Mouse (Mus musculus): ENCODE measurements around the gene Spef2.
"Not testable (repeated sequence)": the region's sequence is repeated elsewhere in the genome, so short reads cannot be mapped to it uniquely, and the experiment has no call there.

Spef2 gene

DNA sequence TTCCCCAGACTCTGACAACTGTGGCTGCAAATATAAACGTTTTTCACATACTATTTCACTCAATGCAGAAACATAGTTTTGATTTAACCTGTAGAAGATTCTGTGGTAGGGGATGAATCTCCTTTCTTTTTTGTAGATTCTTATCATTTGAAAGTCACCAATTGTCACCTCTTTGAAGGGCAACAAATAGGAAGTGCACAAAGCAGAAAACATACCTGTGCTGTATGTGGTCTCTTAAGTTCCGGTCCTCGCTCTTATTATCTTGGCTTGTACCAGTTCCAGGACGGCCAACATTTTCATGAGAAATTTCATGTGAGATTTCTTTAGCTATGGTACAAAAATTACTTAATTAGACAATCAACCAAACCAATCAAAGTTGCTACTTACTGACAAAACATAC is 80.1 kb downstream of the Spef2 start:
- no peak for DNase-seq (ENCODE audit: low spot score)

DNA sequence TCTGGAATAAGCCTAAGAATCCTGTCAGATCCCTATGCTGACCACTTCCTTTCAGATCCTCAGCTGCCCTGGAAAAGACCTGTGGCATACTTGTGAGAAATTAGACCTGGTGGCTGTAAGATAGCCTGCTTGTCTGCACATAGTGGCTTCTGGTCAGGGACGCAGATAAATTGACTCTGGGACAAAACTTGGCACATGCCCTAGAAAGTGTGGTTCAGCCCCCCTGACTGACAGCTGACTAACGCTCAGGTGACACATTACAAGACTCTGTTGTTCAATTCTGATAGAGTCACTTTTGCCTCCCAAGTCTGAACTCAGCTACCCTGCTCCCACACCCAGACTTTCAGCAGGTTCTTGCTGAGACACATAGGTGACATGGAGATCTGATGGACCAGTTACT is 83.7 kb downstream of the Spef2 start:
- not testable (repeated sequence) for DNase-seq (ENCODE audit: low spot score)

- no peak for DNase-seq (ENCODE audit: low spot score)
Observed at GRCm38 (mm10) chr15:9661215-9661614, 87.5 kb downstream of the Spef2 start.

GRCm38 (mm10) chr15:9634471-9634870 is 114.2 kb downstream of the Spef2 start:
- no peak for DNase-seq (ENCODE audit: low spot score)

GRCm38 (mm10) chr15:9631657-9632056 is 117.0 kb downstream of the Spef2 start:
- no peak for DNase-seq (ENCODE audit: low spot score)

DNA sequence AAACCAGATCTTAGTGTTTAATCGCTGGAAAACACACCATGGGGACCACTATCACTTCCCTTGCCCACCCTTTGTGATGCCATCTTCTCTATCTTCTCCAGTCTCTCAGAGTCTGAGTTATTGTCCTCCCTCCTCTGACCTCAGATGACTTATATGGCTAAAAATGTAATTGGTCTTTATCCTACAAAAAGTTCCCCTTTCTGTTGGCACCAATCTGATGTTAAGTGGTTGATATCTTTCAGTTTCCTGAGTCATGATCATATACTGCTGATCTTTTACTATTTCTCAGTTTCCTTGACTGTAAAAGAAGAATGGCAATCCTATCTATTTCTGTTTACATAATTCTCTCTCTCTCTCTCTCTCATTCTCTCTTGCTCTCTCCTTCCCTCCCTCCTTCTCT is 119.0 kb downstream of the Spef2 start:
- DNase-seq (ENCODE audit: low spot score), result no peak

DNA sequence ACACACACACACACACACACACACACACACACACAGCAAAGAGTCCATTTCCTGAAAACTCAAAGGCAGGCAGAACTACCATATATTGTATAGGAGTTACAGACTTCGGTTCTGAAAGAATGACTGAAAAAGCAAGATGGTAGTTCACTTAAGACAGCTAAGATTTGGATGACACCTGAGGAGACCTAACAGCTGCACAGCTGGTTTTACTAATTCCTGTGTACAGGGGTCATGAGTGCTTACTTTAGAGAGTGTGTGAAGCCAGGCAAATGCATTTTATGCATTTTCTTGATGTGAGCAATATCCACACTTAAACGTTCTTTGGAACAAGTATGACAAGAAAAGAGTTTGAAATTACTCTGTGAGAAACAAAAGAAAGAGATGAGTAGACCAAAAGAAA is 124.0 kb downstream of the Spef2 start:
- DNase-seq (ENCODE audit: low spot score), result no peak

DNA sequence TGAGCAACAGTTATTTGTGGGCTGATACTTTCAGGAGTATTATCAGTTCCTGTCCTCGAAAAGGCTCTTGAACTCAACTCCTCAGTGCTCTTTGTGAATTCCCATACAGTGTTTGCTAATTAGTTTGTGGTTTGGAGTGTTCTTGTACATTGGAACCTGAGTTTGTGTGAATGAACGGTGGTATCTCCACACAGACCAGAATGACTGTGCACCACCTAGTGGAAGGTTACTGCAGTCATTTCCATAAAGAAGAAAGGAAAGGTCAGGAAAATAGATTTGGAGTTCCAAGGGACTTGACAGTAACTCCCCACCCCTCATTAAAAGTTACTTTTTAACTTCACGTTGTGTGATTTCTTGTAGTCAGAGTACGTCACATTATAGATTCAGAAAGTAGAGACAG is 140.5 kb downstream of the Spef2 start:
- no peak for DNase-seq (ENCODE audit: low spot score)

DNA sequence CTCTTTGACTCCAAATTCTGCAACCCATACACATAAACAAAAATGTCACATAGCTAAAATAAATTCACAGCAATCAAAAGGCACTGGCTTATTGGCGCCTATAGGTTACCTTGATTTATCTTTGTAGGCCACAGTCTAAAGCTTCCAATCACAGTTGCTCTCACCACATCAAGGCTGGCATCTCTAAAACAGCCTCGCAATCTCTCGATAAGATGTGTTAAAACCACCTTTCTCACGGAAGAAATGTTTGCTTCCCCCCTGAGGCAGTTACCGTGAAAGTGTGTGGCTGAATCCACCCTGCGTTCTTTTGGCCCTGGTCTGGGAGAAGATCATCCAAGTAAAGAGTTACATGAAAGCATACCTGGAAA is 148.6 kb downstream of the Spef2 start:
- DNase-seq (ENCODE audit: low spot score), result no peak

GRCm38 (mm10) chr15:9599382-9600087 is 149.1 kb downstream of the Spef2 start:
- DNase-seq (ENCODE audit: low spot score), result no peak

DNA sequence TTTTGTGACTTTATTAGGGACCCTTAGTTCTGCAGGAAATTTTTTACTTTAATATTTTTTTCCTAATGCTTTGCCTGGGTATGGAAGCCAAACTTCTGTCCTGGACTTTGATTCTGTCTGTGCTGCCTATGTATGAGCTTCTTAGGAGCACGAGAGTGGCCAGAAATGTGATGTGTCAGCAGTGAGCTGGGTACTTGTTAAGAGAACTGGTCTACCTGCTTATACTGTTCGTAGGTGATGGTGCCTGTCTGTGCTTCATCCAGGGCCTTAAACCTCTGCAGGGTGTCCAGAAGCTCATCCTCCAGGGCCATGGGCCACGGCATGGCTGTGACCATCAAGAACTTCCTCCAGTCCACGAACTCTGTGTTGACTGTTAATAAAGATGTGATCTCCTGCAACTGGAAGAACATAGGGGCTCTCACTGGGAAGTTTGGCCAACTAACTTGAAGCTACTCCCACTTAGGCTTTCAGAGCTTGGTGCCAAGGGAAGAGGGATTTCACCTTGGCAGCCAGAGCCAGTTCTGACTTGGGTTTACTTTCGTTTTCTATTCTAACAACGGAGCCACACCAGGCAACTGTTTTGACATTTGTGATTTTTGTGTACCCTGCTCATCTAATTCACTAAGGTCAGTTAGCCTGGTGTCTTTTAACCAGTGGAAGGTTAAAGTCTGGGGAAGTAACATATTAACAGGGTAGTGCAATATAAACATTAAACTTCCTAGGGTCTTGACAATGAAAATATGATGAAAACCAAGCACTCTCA is 152.2 kb downstream of the Spef2 start:
- DNase-seq (ENCODE audit: low spot score), result no peak

GRCm38 (mm10) chr15:9589939-9590338 is 158.7 kb downstream of the Spef2 start:
- DNase-seq (ENCODE audit: low spot score), result no peak

DNA sequence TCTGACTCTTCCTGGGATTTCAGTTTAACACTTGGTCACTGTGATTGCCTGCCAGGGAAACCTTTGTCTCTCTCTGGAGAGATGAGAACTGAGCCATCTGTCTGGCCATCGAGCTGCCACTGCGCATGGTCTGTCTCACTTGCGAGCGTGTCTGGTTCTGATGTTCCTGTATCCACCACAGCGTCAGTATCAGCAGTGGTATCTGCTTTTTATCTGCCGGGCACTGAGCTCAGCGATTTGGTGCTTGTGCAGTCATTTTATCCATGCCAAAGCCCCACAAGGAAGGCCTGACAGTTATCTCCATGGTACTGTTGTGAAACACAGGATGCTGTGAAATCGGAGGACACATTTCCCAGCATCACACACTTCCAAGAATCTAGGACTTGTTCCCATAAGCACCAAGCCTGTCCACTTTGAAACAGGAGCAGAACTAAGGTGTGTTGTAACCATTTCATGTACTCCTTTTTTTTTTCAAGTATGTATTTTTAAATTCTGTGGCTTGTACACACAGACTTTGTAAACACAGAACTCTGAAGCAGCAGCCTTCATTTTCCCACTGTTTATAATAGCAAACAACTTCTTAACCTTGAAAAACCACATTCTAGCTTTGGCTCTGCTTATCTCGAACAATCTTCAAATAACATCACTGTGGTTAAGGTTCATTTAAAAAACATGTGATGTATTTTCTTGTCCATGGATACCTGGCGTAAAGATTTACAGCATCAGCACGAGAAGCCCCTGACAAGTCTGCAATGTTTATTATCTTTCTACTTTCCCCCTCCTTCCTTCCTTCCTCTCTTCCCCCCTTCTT is 168.0 kb downstream of the Spef2 start:
- DNase-seq (ENCODE audit: low spot score), result no peak

DNA sequence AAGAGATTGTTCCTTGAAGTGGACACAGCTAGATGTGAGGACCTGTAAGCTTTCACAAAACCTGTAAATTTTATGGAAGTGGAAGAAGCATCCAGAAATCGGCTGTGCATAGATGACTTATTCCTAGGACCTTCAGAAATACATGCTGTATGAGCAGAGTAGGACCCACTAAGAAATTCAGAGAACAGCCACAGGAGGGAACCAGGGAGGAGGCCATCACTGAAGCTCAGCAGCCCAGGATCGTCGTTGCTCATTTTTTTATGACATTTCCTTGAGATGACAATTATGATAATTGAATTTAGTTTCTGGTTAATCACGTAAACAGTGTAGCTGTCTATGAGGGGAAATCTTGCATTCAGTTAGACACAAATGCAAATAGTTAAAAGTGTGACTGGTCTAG is 171.4 kb downstream of the Spef2 start:
- DNase-seq (ENCODE audit: low spot score), result no peak

- no peak for DNase-seq (ENCODE audit: low spot score)
Observed at GRCm38 (mm10) chr15:9574796-9575195, 173.9 kb downstream of the Spef2 start.

DNA sequence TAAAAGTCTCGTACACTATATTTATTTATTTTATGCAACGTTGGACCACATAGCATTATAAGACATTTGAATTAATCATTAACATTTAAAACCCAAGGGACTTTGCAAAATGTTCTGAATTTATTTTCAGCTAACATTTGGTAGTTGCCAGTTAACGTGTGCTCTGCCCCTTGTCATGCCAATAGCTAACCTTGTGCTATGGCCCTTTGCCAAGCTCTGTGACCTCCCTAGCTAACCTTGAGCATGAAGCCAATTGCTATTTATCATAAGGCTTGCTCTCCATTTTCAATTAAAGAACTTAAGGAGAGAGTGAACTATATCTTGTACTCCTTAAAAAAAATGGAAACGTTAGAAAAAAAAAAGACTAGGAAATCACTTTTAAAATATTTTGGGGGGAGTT is 175.3 kb downstream of the Spef2 start:
- DNase-seq (ENCODE audit: low spot score), result no peak

- no peak for DNase-seq (ENCODE audit: low spot score)
Observed at GRCm38 (mm10) chr15:9572664-9573063, 176.0 kb downstream of the Spef2 start.

DNA sequence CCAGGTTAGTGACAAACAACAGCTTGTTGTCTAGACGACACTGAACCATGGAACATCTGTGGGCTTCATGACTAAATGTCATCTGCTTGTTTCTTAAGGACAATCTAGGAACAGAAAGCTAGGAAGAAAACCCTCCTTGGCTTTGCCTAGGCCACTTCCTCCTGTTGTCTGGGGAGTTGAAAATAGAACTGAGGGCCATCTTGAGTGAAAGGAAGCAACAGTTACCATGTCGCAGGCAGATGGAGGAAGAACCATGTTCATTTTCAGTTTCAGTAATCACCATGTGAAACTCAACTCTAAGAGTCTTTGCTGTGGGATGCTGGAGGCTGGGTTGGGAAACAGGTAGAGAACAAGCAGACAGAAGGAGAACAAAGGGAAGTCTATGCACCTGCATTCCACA is 176.8 kb downstream of the Spef2 start:
- no peak for DNase-seq (ENCODE audit: low spot score)

GRCm38 (mm10) chr15:9567316-9567715 is 181.4 kb downstream of the Spef2 start:
- DNase-seq (ENCODE audit: low spot score), result no peak

DNA sequence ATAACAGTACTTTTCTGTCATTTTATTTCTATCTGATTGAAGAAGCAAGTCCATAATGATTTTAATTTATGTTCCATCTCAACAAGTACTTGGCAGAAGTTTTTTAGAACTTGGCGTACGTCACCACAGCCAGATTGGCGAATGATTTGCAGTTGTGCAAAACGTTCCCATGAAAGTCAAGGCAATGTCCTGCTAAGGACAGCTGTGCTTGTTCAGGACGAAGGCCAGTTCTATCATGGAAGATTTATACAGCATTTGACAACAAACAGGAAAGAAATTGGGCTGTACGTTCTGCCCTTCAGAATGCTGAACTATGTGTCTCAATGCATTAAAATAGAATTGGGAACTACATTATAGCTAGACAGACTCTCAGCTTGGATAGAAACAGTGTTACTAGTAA is 183.3 kb downstream of the Spef2 start:
- no peak for DNase-seq (ENCODE audit: low spot score)

GRCm38 (mm10) chr15:9564156-9564555 is 184.5 kb downstream of the Spef2 start:
- DNase-seq (ENCODE audit: low spot score), result no peak

- not testable (repeated sequence) for DNase-seq (ENCODE audit: low spot score)
Observed at GRCm38 (mm10) chr15:9557264-9557663, 191.4 kb downstream of the Spef2 start.

DNA sequence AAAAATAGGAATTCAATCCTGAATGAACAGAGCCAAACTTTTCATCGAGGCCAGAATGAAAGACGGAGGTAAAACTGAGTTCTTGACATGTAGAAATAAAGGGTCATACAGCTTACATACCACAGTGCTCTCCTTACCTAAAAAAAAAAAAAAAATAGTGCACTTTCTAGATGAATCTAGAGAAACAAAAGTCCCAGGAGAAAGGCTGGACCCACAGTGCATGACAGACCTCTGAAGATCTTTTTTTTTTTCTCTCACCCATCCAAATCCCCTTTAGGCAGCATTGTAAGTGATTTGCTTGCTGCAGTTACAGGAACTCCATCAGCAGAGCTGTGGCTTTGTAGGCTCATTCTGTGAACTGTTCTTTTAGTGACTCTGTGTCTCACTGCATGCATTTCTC is 199.7 kb downstream of the Spef2 start:
- DNase-seq (ENCODE audit: low spot score), result no peak

Measured in urinary bladder, postnatal 25 days (tissue).